Mouse (Mus musculus): Measurements from ENCODE around the gene Ibtk. TPM values are rescaled to one million over a fixed set of nuclear protein-coding genes. Genes with fewer than 3 reads are reported as not detected.
"Not testable (repeated sequence)": the region's sequence is repeated elsewhere in the genome, so short reads cannot be mapped to it uniquely, and the experiment has no call there.

The Ibtk gene
- polyA plus RNA-seq (2016; fragmentation: Nextera tagmentation; extraction: Ambion mirVana): 35.9 and 36.1 TPM in 2 replicates

DNA sequence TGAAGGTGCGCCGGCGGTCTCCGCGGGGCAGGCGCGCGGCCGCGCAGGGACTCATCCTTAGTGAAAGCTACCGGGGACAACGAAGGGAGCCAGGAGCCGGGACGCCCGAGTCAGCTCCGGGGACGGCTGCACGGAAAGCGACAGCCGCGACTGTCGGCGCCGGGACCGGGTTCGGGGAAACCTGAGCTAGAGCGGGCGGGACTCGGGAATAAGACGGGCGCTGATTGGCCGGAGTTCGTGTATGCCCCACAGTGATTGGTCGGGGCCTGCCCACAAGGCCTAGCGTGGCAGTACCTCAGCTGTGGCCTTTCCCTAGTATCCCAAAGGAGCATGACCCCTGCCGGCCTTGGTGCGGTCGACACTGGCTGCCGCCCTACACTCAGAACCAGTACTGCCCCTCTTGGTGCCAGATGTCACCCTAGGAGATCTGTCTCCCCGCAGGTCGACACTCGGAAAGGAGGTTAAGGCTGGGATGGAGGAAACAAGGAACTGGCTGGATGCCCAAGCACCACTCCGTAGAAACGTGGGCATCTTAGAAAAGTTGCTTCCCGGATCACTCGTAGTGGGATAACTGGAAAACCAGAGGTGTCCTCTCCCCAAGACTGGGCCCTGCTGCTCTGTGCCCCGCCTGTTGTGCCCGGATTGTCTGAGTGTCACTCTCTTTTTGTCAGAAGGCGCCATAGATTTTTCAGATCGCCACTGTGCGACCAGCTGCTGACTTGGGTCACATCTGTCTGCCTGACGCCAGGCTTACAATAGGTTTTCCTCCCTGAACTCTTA lies at the start of gene Ibtk:
TSS of gene Ibtk (minus strand) at position 193 of the 780 bp plus-strand sequence.
- Histone ChIP-seq H3K9me3 (no peaks in the 10 kb centered on the region), H3K27ac (replicated peaks) (peak within 1 kb of the TSS; percentile 100), H3K4me3 (peak within 1 kb of the TSS; percentile 98), H3K4me1 (peaks cover 15% of the 10 kb centered on the region), H3K27me3 (replicated peaks; ENCODE audit: low read depth, poor library complexity, severe bottlenecking) (no peaks in the 10 kb centered on the region), H3K36me3 (replicated peaks) (peaks cover 7% of the 10 kb centered on the region; the same call in 1 of the 2 replicates)
- 1% methylated on average over 52 of the region's 52 CpGs for WGBS
- DNase-seq (ENCODE audit: low spot score): peak; percentile 97

GRCm38 (mm10) chr9:85791521-85791920 lies 42.4 kb upstream of the Ibtk start:
- WGBS: 96% methylated on average over 18 of the region's 18 CpGs
- DNase-seq (ENCODE audit: low spot score); H3K9me3 ChIP-seq; H3K27ac ChIP-seq (replicated peaks); H3K36me3 ChIP-seq (replicated peaks); H3K4me1 ChIP-seq; H3K27me3 ChIP-seq (replicated peaks; ENCODE audit: low read depth, poor library complexity, severe bottlenecking); H3K4me3 ChIP-seq: not testable (repeated sequence)

DNA sequence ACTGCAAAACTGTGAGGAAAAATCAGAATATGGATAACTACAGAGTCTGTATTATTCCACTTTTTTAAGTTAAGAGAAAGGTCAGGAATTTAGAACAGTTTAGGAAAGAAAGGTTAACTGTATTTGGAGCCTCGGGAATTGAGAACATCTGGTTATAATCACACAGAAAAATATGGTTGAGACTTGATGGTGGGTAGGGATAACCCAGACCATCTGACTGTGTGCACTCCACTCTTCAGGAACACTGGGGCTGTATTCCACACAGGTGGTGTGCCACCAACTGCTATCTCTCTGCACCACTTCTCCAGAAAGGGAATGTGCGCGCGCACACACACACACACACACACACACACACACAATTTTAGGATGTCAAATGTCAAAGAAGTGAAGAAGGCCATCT lies 31.1 kb upstream of the Ibtk start:
- Histone ChIP-seq H3K36me3 (replicated peaks) (no peaks in the 10 kb centered on the region), H3K4me1 (peaks cover 3% of the 10 kb centered on the region; the same call in 1 of the 2 replicates), H3K27me3 (replicated peaks; ENCODE audit: low read depth, poor library complexity, severe bottlenecking) (peaks cover 11% of the 10 kb centered on the region), H3K27ac (replicated peaks) (no peak overlapping the region), H3K9me3 (no peaks in the 10 kb centered on the region), H3K4me3 (no peak overlapping the region)
- DNase-seq (ENCODE audit: low spot score): peak; percentile 15
- 67% methylated on average over 4 of the region's 4 CpGs for WGBS

- no peak overlapping the region for H3K27ac ChIP-seq (replicated peaks)
- 35% methylated on average over 4 of the region's 4 CpGs for WGBS
- no peaks in the 10 kb centered on the region for H3K36me3 ChIP-seq (replicated peaks)
- H3K9me3 ChIP-seq: no peaks in the 10 kb centered on the region
- peaks cover 11% of the 10 kb centered on the region for H3K27me3 ChIP-seq (replicated peaks; ENCODE audit: low read depth, poor library complexity, severe bottlenecking)
- DNase-seq (ENCODE audit: low spot score): no peak
- peaks cover 3% of the 10 kb centered on the region; the same call in 1 of the 2 replicates for H3K4me1 ChIP-seq
- H3K4me3 ChIP-seq: no peak overlapping the region
These were observed 30.3 kb upstream of the Ibtk start for GRCm38 (mm10) chr9:85779458-85779857.

- 73% methylated on average over 6 of the region's 6 CpGs for WGBS
- Histone ChIP-seq H3K27ac (replicated peaks) (no peak overlapping the region), H3K4me3 (no peak overlapping the region), H3K27me3 (replicated peaks; ENCODE audit: low read depth, poor library complexity, severe bottlenecking) (peaks cover 11% of the 10 kb centered on the region), H3K9me3 (no peaks in the 10 kb centered on the region), H3K4me1 (peaks cover 3% of the 10 kb centered on the region; the same call in 1 of the 2 replicates), H3K36me3 (replicated peaks) (no peaks in the 10 kb centered on the region)
- no peak for DNase-seq (ENCODE audit: low spot score)
These were observed 28.4 kb upstream of the Ibtk start for GRCm38 (mm10) chr9:85777544-85777943.

DNA sequence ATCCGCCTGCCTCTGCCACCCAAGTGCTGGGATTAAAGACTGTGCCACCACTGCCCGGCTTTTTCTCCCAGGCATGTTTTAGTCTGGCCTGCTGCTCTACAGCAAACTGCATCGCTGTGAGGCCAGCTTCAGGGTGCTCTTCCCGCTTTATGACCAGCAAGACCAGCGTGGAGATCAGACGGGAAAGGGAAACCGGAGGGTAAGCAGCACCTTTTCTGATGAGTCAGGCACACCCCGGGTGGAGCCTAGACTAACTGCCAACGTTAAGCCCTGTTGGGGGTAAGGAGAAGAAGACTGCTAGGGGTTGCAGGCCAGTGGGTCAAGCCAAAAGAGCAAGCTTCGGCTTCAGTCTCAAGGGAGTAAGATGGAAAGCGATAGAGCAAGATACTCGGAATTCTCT lies 23.1 kb upstream of the Ibtk start:
- Histone ChIP-seq H3K9me3 (no peaks in the 10 kb centered on the region), H3K36me3 (replicated peaks) (no peaks in the 10 kb centered on the region), H3K4me3 (no peak overlapping the region), H3K27ac (replicated peaks) (no peak overlapping the region), H3K27me3 (replicated peaks; ENCODE audit: low read depth, poor library complexity, severe bottlenecking) (no peaks in the 10 kb centered on the region), H3K4me1 (no peaks in the 10 kb centered on the region)
- WGBS: 74% methylated on average over 12 of the region's 12 CpGs
- DNase-seq (ENCODE audit: low spot score): no peak

- no peaks in the 10 kb centered on the region for H3K9me3 ChIP-seq
These were observed 22.3 kb upstream of the Ibtk start for GRCm38 (mm10) chr9:85771454-85771853.

DNA sequence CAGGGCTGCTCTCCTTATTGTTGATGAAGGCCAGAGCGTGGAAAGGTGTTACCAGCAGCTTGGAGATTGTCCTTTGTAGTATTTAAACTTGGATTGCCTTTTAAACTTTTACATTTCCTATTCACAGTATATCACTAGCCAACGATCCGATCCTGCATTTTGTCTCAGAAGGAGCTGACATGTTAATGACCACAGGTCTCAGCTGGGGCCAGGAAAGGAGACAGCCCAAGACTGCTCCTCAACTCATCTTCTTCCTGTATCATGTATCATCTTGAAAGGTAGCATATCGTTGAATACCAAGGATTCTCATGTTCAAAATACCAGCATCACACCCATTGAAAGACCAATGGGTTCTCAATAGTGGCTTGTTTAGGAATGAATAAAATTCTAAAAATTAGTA lies 21.2 kb upstream of the Ibtk start:
- WGBS: 85% methylated on average over 4 of the region's 4 CpGs
- no peak overlapping the region for H3K4me3 ChIP-seq
- H3K36me3 ChIP-seq (replicated peaks): no peaks in the 10 kb centered on the region

More at GRCm38 (mm10) chr9:85771454-85771853, 22.3 kb upstream of the Ibtk start:
- Histone ChIP-seq H3K4me3 (no peak overlapping the region), H3K4me1 (no peaks in the 10 kb centered on the region), H3K27ac (replicated peaks) (no peak overlapping the region), H3K27me3 (replicated peaks; ENCODE audit: low read depth, poor library complexity, severe bottlenecking) (no peaks in the 10 kb centered on the region), H3K36me3 (replicated peaks) (no peaks in the 10 kb centered on the region)
- DNase-seq (ENCODE audit: low spot score): no peak
- 74% methylated on average over 3 of the region's 3 CpGs for WGBS

DNA sequence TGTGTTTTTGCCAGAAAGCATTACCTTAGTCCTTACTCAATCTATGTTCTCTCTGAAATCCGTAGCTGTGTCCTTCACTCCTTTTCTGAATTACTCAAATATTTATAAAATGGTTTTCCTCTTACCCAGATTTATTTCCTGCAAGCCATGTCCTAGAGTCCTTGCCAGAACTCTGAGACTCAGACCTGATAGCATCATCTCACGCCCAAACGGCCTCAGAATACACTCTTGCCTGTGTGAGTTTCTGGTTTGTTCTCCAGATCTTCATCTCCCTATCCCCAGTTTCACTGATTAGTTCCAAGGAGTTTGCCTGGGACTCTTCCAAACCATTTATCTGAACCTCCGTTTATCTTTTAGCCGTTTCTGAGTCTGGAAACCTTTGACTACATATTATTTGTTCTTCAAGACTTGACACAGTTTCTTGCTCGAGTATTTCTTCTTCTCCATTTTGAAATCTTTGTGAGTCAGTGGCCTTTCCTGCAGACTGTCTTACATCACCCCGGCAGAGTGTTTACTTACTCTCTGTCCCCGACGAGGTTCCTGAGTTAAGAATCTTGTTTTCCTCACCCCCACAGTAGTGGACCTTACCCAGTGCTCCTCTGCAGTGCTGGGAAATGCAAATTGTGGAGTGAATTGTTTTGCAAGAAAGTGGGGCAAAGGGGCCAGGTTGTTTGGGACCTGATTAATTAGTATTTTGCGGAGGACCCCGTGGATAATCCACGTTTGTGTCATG lies 20.1 kb upstream of the Ibtk start:
- Histone ChIP-seq H3K4me1 (no peaks in the 10 kb centered on the region), H3K4me3 (no peak overlapping the region), H3K36me3 (replicated peaks) (no peaks in the 10 kb centered on the region), H3K27me3 (replicated peaks; ENCODE audit: low read depth, poor library complexity, severe bottlenecking) (no peaks in the 10 kb centered on the region), H3K9me3 (no peaks in the 10 kb centered on the region), H3K27ac (replicated peaks) (no peak overlapping the region)
- DNase-seq (ENCODE audit: low spot score): no peak
- WGBS: 74% methylated on average over 12 of the region's 12 CpGs

More for the DNA sequence above, 21.2 kb upstream of the Ibtk start:
- no peaks in the 10 kb centered on the region for H3K9me3 ChIP-seq
- no peak for DNase-seq (ENCODE audit: low spot score)
- H3K4me1 ChIP-seq: no peaks in the 10 kb centered on the region
- H3K27ac ChIP-seq (replicated peaks): no peak overlapping the region
- H3K27me3 ChIP-seq (replicated peaks; ENCODE audit: low read depth, poor library complexity, severe bottlenecking): no peaks in the 10 kb centered on the region

DNA sequence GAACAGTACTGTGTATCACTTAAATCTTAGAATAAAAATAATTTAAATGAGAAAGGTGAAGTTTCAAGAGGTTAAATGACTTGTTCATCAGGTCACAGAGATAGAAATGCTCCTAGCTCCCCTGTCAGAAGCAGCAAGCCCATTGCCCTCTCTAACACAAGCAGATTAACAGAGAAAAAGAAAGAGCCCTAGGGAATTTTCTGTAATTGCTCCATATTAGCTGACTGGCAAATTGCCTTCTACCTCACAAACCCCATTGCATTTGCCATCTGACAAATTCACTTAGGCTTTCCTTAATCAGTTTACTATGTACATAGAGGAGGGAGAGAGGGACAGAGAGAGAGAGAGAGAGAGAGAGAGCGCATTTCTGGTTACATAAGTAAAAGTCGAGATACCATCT lies 18.1 kb upstream of the Ibtk start:
- no peak overlapping the region for H3K27ac ChIP-seq (replicated peaks)
- 82% methylated on average over 2 of the region's 2 CpGs for WGBS
- H3K27me3 ChIP-seq (replicated peaks; ENCODE audit: low read depth, poor library complexity, severe bottlenecking): no peaks in the 10 kb centered on the region
- H3K36me3 ChIP-seq (replicated peaks): no peaks in the 10 kb centered on the region
- H3K4me3 ChIP-seq: no peak overlapping the region
- H3K4me1 ChIP-seq: no peaks in the 10 kb centered on the region
- DNase-seq (ENCODE audit: low spot score): no peak
- H3K9me3 ChIP-seq: no peaks in the 10 kb centered on the region

DNA sequence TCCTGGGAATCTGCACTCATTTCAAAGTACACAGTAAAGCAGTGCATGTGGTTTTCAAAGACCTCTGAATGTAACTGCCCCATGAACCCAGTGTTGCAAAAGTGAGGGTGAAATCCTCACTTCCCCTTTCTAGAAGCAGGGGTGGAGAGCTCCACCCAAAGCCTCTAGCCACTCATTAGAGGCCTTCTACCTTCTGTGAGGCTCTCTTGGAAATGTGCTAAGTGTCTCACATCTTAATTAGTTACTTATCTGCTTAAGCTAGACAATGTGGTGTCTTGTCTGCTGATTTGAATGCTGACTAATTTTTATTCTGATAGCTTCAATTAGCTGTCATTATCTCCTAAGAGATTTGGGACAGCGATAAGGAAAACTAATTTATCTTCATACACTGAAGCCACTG lies 13.3 kb upstream of the Ibtk start:
- no peaks in the 10 kb centered on the region for H3K9me3 ChIP-seq
- no peak overlapping the region for H3K4me3 ChIP-seq
- H3K36me3 ChIP-seq (replicated peaks): no peaks in the 10 kb centered on the region
- WGBS: 98% methylated on average over 1 of the region's 1 CpGs
- no peaks in the 10 kb centered on the region for H3K4me1 ChIP-seq
- no peak for DNase-seq (ENCODE audit: low spot score)
- H3K27ac ChIP-seq (replicated peaks): no peak overlapping the region
- H3K27me3 ChIP-seq (replicated peaks; ENCODE audit: low read depth, poor library complexity, severe bottlenecking): no peaks in the 10 kb centered on the region

GRCm38 (mm10) chr9:85750797-85751196 lies 1.7 kb upstream of the Ibtk start:
- Histone ChIP-seq H3K27ac (replicated peaks) (no peak overlapping the region), H3K9me3 (no peaks in the 10 kb centered on the region), H3K36me3 (replicated peaks) (peaks cover 3% of the 10 kb centered on the region; the same call in 1 of the 2 replicates), H3K4me3 (no peak overlapping the region), H3K27me3 (replicated peaks; ENCODE audit: low read depth, poor library complexity, severe bottlenecking) (no peaks in the 10 kb centered on the region), H3K4me1 (peaks cover 15% of the 10 kb centered on the region)
- no peak for DNase-seq (ENCODE audit: low spot score)
- WGBS: 93% methylated on average over 7 of the region's 7 CpGs
